Mouse (Mus musculus): ENCODE data around the gene Kng2. TPM values are rescaled to one million over a fixed set of nuclear protein-coding genes. Genes with fewer than 3 reads are reported as not detected.
"Not testable (repeated sequence)": the region's sequence is repeated elsewhere in the genome, so short reads cannot be mapped to it uniquely, and the experiment has no call there.

The Kng2 gene
- not detected in 2 replicates for polyA plus RNA-seq (2012; rRNA removed)

GRCm38 (mm10) chr16:23028966-23029600 is at the start of gene Kng2:
TSS of gene Kng2 (minus strand) at chr16:23029482.
- not testable (repeated sequence) for H3K4me1 ChIP-seq (ENCODE audit: control insufficient read depth, insufficient read depth, low read length); H3K27ac ChIP-seq (ENCODE audit: insufficient read depth, low read length); H3K4me3 ChIP-seq (ENCODE audit: insufficient read depth, low read length)

- not testable (repeated sequence) for H3K4me3 ChIP-seq (ENCODE audit: insufficient read depth, low read length); H3K4me1 ChIP-seq (ENCODE audit: control insufficient read depth, insufficient read depth, low read length); H3K27ac ChIP-seq (ENCODE audit: insufficient read depth, low read length)
Measured at GRCm38 (mm10) chr16:23077516-23077915, 48.2 kb upstream of the Kng2 start.

- not testable (repeated sequence) for H3K4me3 ChIP-seq (ENCODE audit: insufficient read depth, low read length)
Measured at GRCm38 (mm10) chr16:23060781-23061325, 31.6 kb upstream of the Kng2 start.

GRCm38 (mm10) chr16:23059630-23060029 is 30.3 kb upstream of the Kng2 start:
- not testable (repeated sequence) for H3K4me1 ChIP-seq (ENCODE audit: control insufficient read depth, insufficient read depth, low read length); H3K4me3 ChIP-seq (ENCODE audit: insufficient read depth, low read length); H3K27ac ChIP-seq (ENCODE audit: insufficient read depth, low read length)

More at GRCm38 (mm10) chr16:23060781-23061325, 31.6 kb upstream of the Kng2 start:
- not testable (repeated sequence) for H3K27ac ChIP-seq (ENCODE audit: insufficient read depth, low read length); H3K4me1 ChIP-seq (ENCODE audit: control insufficient read depth, insufficient read depth, low read length)

GRCm38 (mm10) chr16:23057668-23058447 is 28.6 kb upstream of the Kng2 start, which contains the start of gene Kng1:
TSS of gene Kng1 (plus strand) at chr16:23057865.
- not testable (repeated sequence) for H3K4me1 ChIP-seq (ENCODE audit: control insufficient read depth, insufficient read depth, low read length); H3K27ac ChIP-seq (ENCODE audit: insufficient read depth, low read length); H3K4me3 ChIP-seq (ENCODE audit: insufficient read depth, low read length)

- H3K4me1 ChIP-seq (ENCODE audit: control insufficient read depth, insufficient read depth, low read length), result no peaks in the 10 kb centered on the region
- TF ChIP-seq POLR2A (IDR thresholded peaks at IDR 0.05; ENCODE audit: extremely low read depth, insufficient read depth, low read length) (no peak), CTCF (IDR thresholded peaks at IDR 0.05; ENCODE audit: extremely low read depth, insufficient read depth, low read length) (peak; percentile 63)
- no peak overlapping the region for H3K27ac ChIP-seq (ENCODE audit: insufficient read depth, low read length)
- H3K4me3 ChIP-seq (ENCODE audit: insufficient read depth, low read length), result no peak overlapping the region
Measured at GRCm38 (mm10) chr16:23046319-23046718, 17.0 kb upstream of the Kng2 start.

- no peak for TF ChIP-seq POLR2A (IDR thresholded peaks at IDR 0.05; ENCODE audit: extremely low read depth, insufficient read depth, low read length)
- no peak for TF ChIP-seq CTCF (IDR thresholded peaks at IDR 0.05; ENCODE audit: extremely low read depth, insufficient read depth, low read length)
- H3K4me1 ChIP-seq (ENCODE audit: control insufficient read depth, insufficient read depth, low read length), result no peaks in the 10 kb centered on the region
- no peak overlapping the region for H3K27ac ChIP-seq (ENCODE audit: insufficient read depth, low read length)
- no peak overlapping the region for H3K4me3 ChIP-seq (ENCODE audit: insufficient read depth, low read length)
Measured at GRCm38 (mm10) chr16:23040876-23041275, 11.6 kb upstream of the Kng2 start.

GRCm38 (mm10) chr16:23039281-23039680 is 10.0 kb upstream of the Kng2 start:
- no peak overlapping the region for H3K4me3 ChIP-seq (ENCODE audit: insufficient read depth, low read length)
- no peaks in the 10 kb centered on the region for H3K4me1 ChIP-seq (ENCODE audit: control insufficient read depth, insufficient read depth, low read length)
- TF ChIP-seq CTCF (IDR thresholded peaks at IDR 0.05; ENCODE audit: extremely low read depth, insufficient read depth, low read length) (no peak), POLR2A (IDR thresholded peaks at IDR 0.05; ENCODE audit: extremely low read depth, insufficient read depth, low read length) (no peak)
- no peak overlapping the region for H3K27ac ChIP-seq (ENCODE audit: insufficient read depth, low read length)

GRCm38 (mm10) chr16:23037744-23038143 is 8.5 kb upstream of the Kng2 start:
- Histone ChIP-seq H3K27ac (ENCODE audit: insufficient read depth, low read length) (no peak overlapping the region), H3K4me3 (ENCODE audit: insufficient read depth, low read length) (no peak overlapping the region), H3K4me1 (ENCODE audit: control insufficient read depth, insufficient read depth, low read length) (no peaks in the 10 kb centered on the region)
- TF ChIP-seq POLR2A (IDR thresholded peaks at IDR 0.05; ENCODE audit: extremely low read depth, insufficient read depth, low read length) (no peak), CTCF (IDR thresholded peaks at IDR 0.05; ENCODE audit: extremely low read depth, insufficient read depth, low read length) (no peak)

GRCm38 (mm10) chr16:23033673-23034072 is 4.4 kb upstream of the Kng2 start:
- TF ChIP-seq POLR2A (IDR thresholded peaks at IDR 0.05; ENCODE audit: extremely low read depth, insufficient read depth, low read length), result no peak
- TF ChIP-seq CTCF (IDR thresholded peaks at IDR 0.05; ENCODE audit: extremely low read depth, insufficient read depth, low read length), result no peak
- Histone ChIP-seq H3K27ac (ENCODE audit: insufficient read depth, low read length) (no peak overlapping the region), H3K4me1 (ENCODE audit: control insufficient read depth, insufficient read depth, low read length) (no peaks in the 10 kb centered on the region), H3K4me3 (ENCODE audit: insufficient read depth, low read length) (no peak overlapping the region)
